Mouse (Mus musculus) G1E (cell line): ENCODE data around the gene Gm9573. TPM values are rescaled to one million over a fixed set of nuclear protein-coding genes. Genes with fewer than 3 reads are reported as not detected.

Experiments used
- ATAC-seq: 2 replicates; pipeline ENCODE4 v1.8.0; 2016; ENCODE audit warnings: mild to moderate bottlenecking; ENCODE audit not compliant: insufficient number of reproducible peaks, poor library complexity, low FRiP score, severe bottlenecking; ENCODE audit errors: extremely low read depth
- DNase-seq: peaks from one replicate; pipeline ENCODE4 v3.0.0; 2012; ENCODE audit warnings: low spot score
- H3K27me3 ChIP-seq: 2 replicates; pipeline ENCODE4 v1.6.1; 2012; ENCODE audit warnings: mild to moderate bottlenecking, low read length, inconsistent platforms; ENCODE audit not compliant: insufficient read depth
- H3K36me3 ChIP-seq: replicated peaks from 2 replicates; pipeline ENCODE3; 2012; ENCODE audit warnings: mild to moderate bottlenecking, inconsistent platforms
- H3K4me1 ChIP-seq: 2 replicates; pipeline ENCODE4 v1.6.1; 2012; ENCODE audit warnings: low read depth, low read length, inconsistent platforms, mixed read lengths; ENCODE audit not compliant: insufficient read depth
- H3K4me3 ChIP-seq: 2 replicates; pipeline ENCODE4 v1.5.1; 2012; ENCODE audit warnings: low read depth, mild to moderate bottlenecking, inconsistent platforms, low read length, moderate library complexity, mixed read lengths
- H3K9me3 ChIP-seq: replicated peaks from 2 replicates; pipeline ENCODE4 v1.6.1; 2012; ENCODE audit warnings: inconsistent platforms
- CTCF ChIP-seq: IDR thresholded peaks from 2 replicates; pipeline ENCODE4 v1.5.1; 2012; ENCODE audit warnings: low read depth, low read length, inconsistent platforms, mixed read lengths
- GATA1 ChIP-seq: IDR thresholded peaks from 2 replicates; pipeline ENCODE4 v1.6.1; 2012; ENCODE audit warnings: borderline replicate concordance, low read length, inconsistent platforms, mixed read lengths
- GATA2 ChIP-seq: IDR thresholded peaks from 2 replicates; pipeline ENCODE4 v1.6.1; 2012; ENCODE audit warnings: low read depth, low read length, inconsistent platforms, borderline replicate concordance
- POLR2AphosphoS5 ChIP-seq: IDR thresholded peaks from 2 replicates; pipeline ENCODE4 v1.6.1; 2012; ENCODE audit warnings: low read depth, low read length, inconsistent platforms; ENCODE audit not compliant: insufficient replicate concordance
- TAL1 ChIP-seq: conservative IDR thresholded peaks from 2 replicates; pipeline ENCODE4 v1.6.1; 2012; ENCODE audit warnings: low read depth, low read length, inconsistent platforms, mixed read lengths
- polyA plus RNA-seq: library from polyadenylated mRNA; stranded (reverse); fragments of >175 nt; gene quantifications from 2 replicates; pipeline ENCODE4 v1.2.3, GENCODE M21; 2012
- total RNA-seq, 2 experiments: library from RNA; stranded (forward) in 1 of 2; stranded (reverse) in 1 of 2; fragments of 200-1000 nt in 1 of 2; fragments of >200 nt in 1 of 2; fragmentation: Nextera tagmentation in 1 of 2; gene quantifications; 2 replicates each; pipeline ENCODE4 v1.2.3; 2014 to 2017

Gene Gm9573
- total RNA-seq (2014; fragmentation: Nextera tagmentation), result not detected in 2 replicates
- 0.11 TPM in 1 of 2 replicates, not detected in the other for total RNA-seq (2017)
- polyA plus RNA-seq, result not detected in 2 replicates

GRCm38 (mm10) chr17:35626537-35626936 lies at the start of gene Gm9573:
TSS of gene Gm9573 (minus strand) at chr17:35626637.
- H3K9me3 ChIP-seq, result peaks cover 7% of the 10 kb centered on the region; the same call in 1 of the 2 replicates
- DNase-seq, result no peak

DNA sequence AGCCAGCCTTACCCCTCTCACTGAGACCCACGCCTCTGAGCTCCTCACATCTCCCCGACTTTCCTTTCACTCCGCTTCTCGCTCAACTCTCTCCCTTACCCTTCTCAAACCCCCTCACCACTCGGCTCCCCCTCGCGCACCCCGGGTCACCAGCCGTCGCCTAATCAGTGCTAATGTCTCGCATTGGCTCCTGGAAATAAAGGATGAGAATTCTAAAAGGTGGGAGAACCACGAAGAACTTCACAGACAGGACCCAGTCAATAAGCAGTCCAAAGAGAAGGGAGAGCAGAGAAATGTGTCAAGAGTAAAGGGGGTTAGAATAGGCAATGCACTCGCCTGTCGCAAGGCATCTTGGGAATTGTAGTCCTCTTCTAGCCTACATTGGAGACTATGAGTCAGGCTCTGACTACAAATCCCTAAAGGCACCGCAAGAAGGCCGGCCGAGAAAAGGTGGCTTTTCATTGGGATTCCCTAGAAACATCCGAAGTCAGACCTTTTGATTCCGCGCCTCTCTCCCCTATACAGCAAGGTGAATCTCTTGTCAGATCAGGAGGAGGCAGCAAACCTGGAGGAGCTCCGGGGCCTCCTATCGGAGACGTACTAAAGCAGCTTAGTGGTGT lies 47.1 kb upstream of the Gm9573 start, which contains the start of gene Gtf2h4:
TSS of gene Gtf2h4 (minus strand) at position 324 of the 620 bp plus-strand sequence.
- TF ChIP-seq TAL1, result no peak
- no peak for TF ChIP-seq CTCF

More at GRCm38 (mm10) chr17:35626537-35626936, at the start of gene Gm9573:
- ATAC-seq, result no peak
- H3K4me3 ChIP-seq, result no peak within 1 kb of the TSS
- H3K36me3 ChIP-seq, result no peaks in the 10 kb centered on the region
- H3K27me3 ChIP-seq, result no peaks in the 10 kb centered on the region
- H3K4me1 ChIP-seq, result no peaks in the 10 kb centered on the region
- no peak for TF ChIP-seq GATA2
- no peak for TF ChIP-seq GATA1
- no peak for TF ChIP-seq POLR2AphosphoS5

GRCm38 (mm10) chr17:35672527-35672926 lies 46.1 kb upstream of the Gm9573 start:
- ATAC-seq (no peak), DNase-seq (no peak)
- TF ChIP-seq CTCF, result no peak
- TF ChIP-seq GATA1, result no peak
- TF ChIP-seq GATA2, result no peak
- no peak for TF ChIP-seq POLR2AphosphoS5
- TF ChIP-seq TAL1, result no peak
- peaks cover 25% of the 10 kb centered on the region for H3K4me1 ChIP-seq
- peak overlapping the region; percentile 78; the same call in 1 of the 2 replicates for H3K4me3 ChIP-seq
- no peaks in the 10 kb centered on the region for H3K27me3 ChIP-seq
- H3K9me3 ChIP-seq, result no peaks in the 10 kb centered on the region
- H3K36me3 ChIP-seq, result peaks cover 48% of the 10 kb centered on the region

More for the DNA sequence above, 47.1 kb upstream of the Gm9573 start, which contains the start of gene Gtf2h4:
- no peaks in the 10 kb centered on the region for H3K9me3 ChIP-seq
- H3K4me3 ChIP-seq, result peak within 1 kb of the TSS; percentile 78
- peaks cover 16% of the 10 kb centered on the region for H3K4me1 ChIP-seq
- ATAC-seq (peak; percentile 94), DNase-seq (peak; percentile 70)
- peaks cover 40% of the 10 kb centered on the region for H3K36me3 ChIP-seq
- no peaks in the 10 kb centered on the region for H3K27me3 ChIP-seq

GRCm38 (mm10) chr17:35671846-35672245 lies 45.4 kb upstream of the Gm9573 start:
- TF ChIP-seq CTCF, result no peak
- TF ChIP-seq POLR2AphosphoS5, result no peak
- TF ChIP-seq GATA2, result no peak
- no peak for TF ChIP-seq GATA1
- no peak for TF ChIP-seq TAL1
- peaks cover 26% of the 10 kb centered on the region for H3K4me1 ChIP-seq
- H3K9me3 ChIP-seq, result no peaks in the 10 kb centered on the region
- no peak overlapping the region for H3K4me3 ChIP-seq
- DNase-seq, result no peak
- ATAC-seq, result no peak
- no peaks in the 10 kb centered on the region for H3K27me3 ChIP-seq
- peaks cover 48% of the 10 kb centered on the region for H3K36me3 ChIP-seq

DNA sequence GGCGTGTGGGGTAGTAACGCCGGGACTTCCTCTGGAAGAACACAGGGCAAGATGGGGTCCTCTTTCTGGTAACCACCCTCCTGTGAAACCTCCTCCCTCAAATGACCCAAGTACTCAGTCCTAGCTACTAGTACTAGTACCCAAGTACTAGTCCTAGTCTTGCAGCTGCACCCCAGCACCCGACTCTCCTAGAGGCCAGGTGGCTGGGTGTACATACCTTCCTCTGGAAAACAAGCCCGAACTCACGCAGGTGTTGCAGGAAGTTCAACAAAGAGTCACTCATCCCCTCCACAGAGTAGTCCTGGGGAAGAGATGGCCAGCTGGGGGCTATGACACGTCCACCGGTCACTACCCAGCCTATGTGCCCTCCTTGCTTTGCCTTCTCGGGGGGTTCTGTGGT lies 43.3 kb upstream of the Gm9573 start:
- ATAC-seq (no peak), DNase-seq (no peak)
- H3K4me3 ChIP-seq, result no peak overlapping the region
- no peak for TF ChIP-seq CTCF
- TF ChIP-seq GATA2, result no peak
- TF ChIP-seq TAL1, result no peak
- TF ChIP-seq GATA1, result no peak
- no peak for TF ChIP-seq POLR2AphosphoS5
- H3K27me3 ChIP-seq, result no peaks in the 10 kb centered on the region
- H3K36me3 ChIP-seq, result peaks cover 62% of the 10 kb centered on the region
- no peaks in the 10 kb centered on the region for H3K9me3 ChIP-seq
- H3K4me1 ChIP-seq, result peaks cover 40% of the 10 kb centered on the region

- ATAC-seq, result peak; percentile 64
Measured at GRCm38 (mm10) chr17:35667334-35668065, 41.1 kb upstream of the Gm9573 start, which contains the start of gene Vars2. TSS of gene Vars2 (minus strand) at chr17:35667592.

More at GRCm38 (mm10) chr17:35667334-35668065, 41.1 kb upstream of the Gm9573 start, which contains the start of gene Vars2:
- TF ChIP-seq GATA2 (no peak), TAL1 (no peak), CTCF (no peak), GATA1 (no peak), POLR2AphosphoS5 (no peak)
- DNase-seq, result peak; percentile 97
- H3K4me3 ChIP-seq, result peak within 1 kb of the TSS; percentile 93
- H3K9me3 ChIP-seq, result no peaks in the 10 kb centered on the region
- no peaks in the 10 kb centered on the region for H3K27me3 ChIP-seq
- H3K4me1 ChIP-seq, result peaks cover 32% of the 10 kb centered on the region
- peaks cover 82% of the 10 kb centered on the region for H3K36me3 ChIP-seq
